Mouse (Mus musculus) hematopoietic stem cell, adult 5-6 weeks (primary cell): ENCODE data around the gene Pcmtd2. TPM values are rescaled to one million over a fixed set of nuclear protein-coding genes. Genes with fewer than 3 reads are reported as not detected.
A peak's percentile ranks its signal among the peaks of the same experiment; 100 is the strongest.
"Not testable (repeated sequence)": the region's sequence is repeated elsewhere in the genome, so short reads cannot be mapped to it uniquely, and the experiment has no call there.

Source experiments
- ATAC-seq, 2 experiments: fragments of 125-278 bp in 1 of 2; replicated peaks in 1 of 2; 2 replicates each; pipeline ENCODE4 v1.8.0; 2016 to 2017; ENCODE audit warnings: inconsistent platforms in 2 of 2, mild to moderate bottlenecking in 2 of 2, moderate number of reproducible peaks in 2 of 2, low read depth in 1 of 2, moderate TSS enrichment in 1 of 2; ENCODE audit not compliant: low FRiP score in 2 of 2, poor library complexity in 2 of 2, severe bottlenecking in 2 of 2, insufficient read depth in 1 of 2, low TSS enrichment in 1 of 2
- total RNA-seq: library from RNA; stranded (forward); fragments of 172-1452, 232-1000 nt; gene quantifications from 2 replicates; pipeline ENCODE4 v1.2.3, GENCODE M21; 2017

Gene Pcmtd2
- total RNA-seq = 59.8 and 60.1 TPM in 2 replicates

DNA sequence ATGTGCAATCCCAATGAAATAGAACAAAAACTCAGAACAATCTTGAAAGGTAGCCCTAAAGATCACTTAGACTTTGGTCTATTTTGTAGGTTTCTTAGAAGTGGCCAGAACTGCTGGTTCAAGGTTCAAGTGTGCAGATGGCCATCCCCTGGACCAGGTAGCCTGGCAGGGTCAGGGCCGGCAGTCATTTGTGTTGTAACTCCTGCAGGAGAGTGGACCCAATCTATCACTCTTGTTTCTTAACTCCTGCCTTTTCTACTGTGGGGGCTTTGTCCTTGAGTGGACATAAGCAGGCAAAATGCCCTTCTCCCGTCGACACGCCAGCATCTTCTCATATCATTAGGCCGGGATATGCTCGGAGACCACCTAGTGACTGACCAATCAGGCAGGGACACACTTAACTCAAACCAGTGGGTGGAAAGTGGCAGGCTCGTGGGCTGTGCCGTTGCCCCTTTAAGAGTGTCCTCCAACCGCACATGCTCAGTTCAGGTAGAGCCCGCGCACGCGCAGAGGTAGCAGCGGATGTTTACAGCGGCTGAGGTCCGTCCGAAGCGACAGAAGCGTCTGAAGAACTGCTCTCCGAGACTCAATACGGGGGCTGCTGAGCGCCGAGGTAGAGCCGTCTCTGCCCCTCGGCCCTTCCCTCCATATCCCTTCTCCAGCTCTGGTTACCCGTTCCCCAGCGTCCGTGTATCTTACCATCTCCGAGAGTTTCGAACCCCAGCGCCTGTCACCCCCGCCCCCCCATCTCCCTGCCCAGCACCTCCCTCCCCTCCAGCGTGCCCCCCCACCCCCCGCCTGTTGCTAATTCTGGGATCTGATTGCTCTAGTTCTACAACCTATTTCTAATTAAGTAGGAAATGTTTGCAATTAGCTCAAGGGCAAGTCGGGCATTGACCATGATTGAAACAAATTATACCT is at the start of gene Pcmtd2:
Pcmtd2 (plus strand) TSS at position 483 of the 921 bp plus-strand sequence.
- peak; percentile 97 to 99 for ATAC-seq

DNA sequence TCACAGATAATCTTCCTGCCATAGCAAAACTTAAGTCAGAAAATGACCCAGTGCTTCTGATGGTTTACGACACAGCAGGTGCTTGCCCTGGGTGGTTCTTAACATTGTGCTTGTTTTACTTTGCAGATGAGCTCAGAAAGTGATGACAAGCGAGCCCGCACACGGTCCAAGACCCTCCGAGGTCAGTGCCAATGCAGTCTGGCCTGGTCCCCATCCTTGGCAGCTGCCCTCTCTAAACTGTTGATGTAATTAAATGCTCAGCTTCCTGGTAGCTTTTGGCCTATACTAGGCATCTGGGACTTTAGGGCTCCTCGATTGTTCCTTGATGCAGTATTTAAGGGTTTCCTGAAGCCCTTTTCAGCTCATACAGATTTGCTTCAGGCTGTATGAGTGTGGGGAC is 48.3 kb upstream of the Pcmtd2 start:
- ATAC-seq = no peak

DNA sequence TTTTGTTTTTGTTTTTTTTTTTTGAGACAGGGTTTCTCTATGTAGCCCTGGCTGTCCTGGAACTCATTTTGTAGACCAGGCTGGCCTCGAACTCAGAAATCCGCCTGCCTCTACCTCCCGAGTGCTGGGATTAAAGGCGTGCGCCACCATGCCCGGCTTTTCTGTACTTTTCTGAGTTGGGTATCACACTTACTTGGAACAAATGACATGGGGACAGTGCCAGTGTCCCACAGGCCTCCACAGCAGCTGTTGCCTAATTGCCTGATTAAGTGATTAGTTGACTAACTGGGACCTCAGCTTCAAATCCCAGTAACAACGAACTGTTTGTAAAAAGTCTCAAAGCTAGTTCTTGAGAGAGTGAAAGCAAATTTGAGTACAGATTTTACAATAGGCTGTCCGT is 44.5 kb upstream of the Pcmtd2 start:
- not testable (repeated sequence) for ATAC-seq

DNA sequence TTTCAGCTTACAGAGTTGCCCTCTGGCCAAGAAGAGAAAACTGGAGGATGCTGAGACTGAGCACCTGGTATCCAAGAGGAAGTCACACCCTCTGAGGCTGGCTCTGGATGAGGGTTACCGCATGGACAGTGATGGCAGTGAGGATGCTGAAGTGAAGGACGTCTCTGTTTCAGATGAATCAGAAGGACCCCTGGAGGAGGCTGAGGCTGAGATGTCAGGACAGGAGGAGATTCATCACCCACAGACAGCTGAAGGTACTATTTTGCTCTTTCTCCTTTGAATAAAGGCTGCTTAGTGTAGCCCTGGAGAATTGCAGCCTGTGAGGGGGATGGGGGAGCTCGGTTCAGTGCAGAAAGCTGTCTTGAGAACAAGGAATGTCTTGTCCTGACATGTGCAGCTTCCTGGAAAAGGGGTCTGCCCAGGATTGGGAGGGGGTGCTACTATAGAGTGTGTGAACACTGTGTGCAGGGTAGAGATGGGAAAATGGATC is 42.0 kb upstream of the Pcmtd2 start:
- no peak for ATAC-seq

DNA sequence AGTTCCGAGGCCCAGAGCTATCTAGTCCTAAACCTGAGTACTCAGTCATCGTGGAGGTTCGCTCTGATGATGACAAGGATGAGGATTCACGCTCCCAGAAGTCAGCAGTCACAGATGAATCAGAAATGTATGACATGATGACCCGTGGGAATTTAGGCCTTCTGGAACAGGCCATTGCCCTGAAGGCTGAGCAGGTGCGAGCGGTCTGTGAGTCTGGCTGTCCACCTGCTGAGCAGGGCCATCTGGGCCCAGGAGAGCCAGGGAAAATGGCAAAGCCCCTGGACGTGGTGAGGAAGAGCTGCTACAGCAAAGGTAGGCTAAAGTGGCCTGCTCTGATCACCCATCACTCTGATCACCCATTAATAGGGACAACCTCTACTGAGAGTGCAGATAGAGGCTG is 40.0 kb upstream of the Pcmtd2 start:
- ATAC-seq = no peak

DNA sequence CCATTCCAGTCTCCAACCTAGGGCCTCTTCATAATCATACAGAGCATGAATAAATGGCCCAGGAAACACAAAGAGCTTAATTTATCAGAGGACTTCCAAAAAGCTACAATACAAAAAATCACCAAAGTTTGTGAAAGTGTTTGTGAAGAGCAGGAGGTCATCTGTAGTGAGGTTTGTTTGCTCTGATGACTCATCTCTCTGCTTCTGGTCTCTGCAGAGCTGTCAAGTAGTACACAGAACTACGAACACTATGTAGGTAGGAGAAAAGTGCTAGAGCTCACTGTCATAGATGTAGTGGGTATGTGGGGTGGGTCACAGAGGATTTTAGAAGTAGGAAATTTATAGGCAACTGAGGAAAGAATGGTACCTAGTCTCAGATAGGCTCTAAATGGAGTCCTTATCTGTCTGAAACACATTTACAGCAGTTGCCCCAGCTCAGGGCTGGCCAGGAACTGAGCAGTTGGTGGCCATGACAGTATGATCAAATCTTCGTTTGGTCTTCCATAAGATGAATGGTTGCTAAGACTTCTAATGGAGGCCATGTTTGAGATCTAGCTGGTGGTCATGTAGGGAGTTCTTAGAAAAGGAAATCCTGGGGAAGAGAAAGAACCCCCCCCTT is 8.5 kb upstream of the Pcmtd2 start:
- no peak for ATAC-seq

DNA sequence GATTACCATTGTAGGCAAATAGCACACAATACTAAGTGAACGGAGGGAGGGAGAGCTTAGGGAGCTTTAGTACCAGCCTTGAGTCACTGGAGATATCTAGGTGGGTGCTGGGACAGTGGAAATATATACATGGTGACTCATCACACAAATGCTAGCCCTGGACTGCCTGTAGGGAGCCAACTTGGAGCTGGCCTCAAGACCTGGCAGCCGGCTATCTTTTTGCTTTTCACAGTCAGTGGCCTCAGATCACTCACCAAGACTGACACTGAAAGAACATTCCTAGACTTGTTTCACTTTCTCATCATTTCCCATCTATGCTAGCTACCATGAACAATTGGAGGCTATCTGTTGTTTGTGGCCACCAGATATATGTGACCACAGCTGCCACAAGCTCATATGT is 4.9 kb upstream of the Pcmtd2 start:
- no peak for ATAC-seq

DNA sequence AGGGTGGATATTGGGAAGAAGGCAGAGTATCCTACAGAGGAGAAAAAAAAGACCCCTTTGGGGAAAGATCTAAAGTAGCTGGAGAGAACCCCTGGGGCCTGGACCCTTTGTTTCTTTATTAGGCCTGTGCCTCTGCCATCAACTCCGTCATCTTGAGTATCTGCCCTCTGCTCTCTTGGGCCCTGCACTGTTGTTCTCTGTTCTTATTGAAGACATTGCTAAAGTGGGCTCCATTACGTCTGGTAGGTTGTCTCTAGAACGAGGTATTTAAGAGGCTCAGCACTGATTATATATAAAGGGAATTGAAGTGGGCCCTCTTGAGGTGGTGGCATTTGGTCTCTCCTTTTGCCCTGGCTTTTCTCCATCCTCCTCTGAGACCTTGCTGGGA is 633 bp downstream of the Pcmtd2 start:
- no peak for ATAC-seq

DNA sequence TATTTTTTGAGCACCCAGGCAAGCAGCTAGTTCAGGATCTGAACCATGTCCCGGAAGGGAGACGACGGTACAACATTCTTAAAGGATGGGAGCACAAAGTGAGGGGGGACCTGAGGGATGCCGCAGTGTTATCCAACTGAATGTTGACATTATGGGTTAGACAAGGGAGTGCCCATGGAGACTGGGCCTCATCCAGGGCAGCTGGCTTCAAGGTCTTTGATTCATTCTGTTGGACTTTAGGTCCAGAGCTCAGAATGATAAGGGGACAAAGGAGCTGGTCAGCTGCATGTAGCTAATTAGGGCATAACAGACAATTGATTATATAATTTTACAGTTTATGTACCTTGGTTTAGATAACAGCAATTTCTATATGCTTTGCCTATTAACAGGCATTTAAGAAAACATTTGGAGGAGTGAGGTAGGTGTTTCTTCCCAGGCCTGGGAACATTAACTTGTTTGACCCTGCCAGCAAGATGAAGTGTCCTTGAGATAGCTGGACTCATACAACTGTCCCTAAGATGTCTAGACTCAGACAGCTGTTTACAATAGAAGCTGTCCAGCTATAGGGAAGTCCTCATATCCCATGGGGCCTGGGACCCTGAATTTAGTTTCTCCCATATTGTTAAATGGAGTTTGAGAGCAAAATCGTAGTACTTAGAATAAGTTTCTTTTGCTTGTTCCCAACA is 8.2 kb downstream of the Pcmtd2 start:
- ATAC-seq = no peak

DNA sequence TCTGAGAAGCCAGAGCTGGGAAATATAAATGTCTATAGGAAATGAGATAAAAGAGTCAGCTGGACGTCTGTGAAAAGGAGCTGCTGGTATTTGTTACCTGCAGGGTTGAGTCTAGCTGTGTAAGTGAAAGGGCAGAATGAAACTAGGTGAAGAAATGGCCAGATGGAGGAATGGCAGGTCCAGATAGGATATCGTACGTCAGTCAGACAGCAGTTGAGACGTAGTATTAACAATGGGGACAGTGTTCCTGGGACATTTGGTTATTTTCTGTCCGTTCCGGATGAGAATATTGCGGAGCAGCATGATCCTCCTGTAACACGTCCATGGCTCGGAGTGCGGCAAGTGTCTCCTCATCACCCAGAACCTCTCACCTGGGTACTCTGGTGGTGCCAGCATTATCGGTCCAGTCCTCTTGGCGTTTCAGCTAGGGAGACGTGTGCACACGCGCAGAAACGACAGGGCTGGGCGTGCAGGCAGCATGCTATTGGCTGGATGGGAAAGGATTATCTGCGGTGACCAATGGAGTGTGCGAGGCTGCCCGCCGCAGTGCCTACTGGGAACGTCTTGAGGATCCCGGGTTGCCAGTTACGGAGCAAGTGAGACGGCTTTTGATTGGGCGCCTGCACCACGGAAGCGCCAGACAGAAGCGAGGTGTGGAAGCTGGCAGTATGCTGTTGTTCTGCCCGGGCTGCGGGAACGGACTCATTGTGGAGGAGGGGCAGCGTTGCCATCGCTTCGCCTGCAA is 26.3 kb downstream of the Pcmtd2 start, which contains the start of gene Polr3k:
Polr3k (plus strand) TSS at position 547 of the 745 bp plus-strand sequence.
- ATAC-seq = peak; percentile 99 to 100

DNA sequence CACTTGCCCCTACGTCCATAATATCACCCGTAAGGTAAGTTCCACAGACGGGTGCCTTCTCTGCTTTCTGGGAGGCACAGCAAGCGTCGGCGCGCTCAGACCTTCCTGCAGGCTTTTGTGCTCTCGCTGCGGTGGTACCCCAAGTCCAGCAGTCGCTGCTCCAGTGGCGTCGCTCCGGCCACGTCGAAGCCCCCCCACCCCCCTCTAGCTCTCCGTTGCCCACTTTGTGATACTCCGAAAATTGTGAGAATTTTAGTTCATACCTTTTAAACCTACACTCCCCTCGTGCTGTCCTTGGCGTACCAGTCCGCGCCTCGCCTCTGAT is 26.8 kb downstream of the Pcmtd2 start:
- ATAC-seq = no peak

DNA sequence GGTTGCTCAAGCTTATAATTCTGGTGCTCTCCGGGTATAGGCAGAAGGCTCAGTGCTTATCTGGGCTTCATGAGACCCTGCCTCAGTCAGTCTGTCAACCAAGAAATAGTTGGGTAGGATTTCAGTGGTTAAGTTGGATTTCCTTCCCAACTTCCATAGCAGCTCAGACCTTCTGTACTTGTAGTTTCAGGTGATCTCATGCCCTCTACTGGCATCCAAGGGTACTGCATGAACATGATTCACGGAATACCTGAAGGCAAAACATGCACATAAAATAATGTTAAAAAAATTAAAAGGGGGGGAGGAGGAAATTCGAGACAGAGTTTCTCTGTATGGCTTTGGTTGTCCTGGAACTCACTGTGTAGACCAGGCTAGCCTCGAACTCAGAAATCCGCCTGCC is 29.3 kb downstream of the Pcmtd2 start:
- no peak; a peak in 1 of 4 replicates for ATAC-seq

DNA sequence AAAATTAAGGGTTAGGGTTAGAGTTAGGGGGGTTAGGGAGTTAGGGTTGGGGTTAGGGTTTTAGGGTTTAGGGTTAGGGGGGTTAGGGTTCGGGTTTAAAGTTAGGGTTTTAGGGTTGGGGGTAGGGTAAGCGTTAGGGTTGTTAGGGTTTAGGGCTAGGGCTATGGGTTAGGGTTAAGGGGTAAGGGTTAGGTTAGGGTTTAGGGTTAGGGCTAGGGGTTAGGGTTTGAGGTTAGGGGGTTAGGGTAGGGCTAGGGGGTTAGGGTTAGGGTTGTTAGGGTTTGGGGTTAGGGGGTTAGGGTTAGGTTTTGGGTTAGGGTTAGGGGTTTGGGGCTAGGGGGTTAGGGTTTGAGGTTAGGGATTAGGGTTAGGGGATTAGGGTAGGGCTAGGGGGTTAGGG is 33.4 kb downstream of the Pcmtd2 start:
- ATAC-seq = no peak

DNA sequence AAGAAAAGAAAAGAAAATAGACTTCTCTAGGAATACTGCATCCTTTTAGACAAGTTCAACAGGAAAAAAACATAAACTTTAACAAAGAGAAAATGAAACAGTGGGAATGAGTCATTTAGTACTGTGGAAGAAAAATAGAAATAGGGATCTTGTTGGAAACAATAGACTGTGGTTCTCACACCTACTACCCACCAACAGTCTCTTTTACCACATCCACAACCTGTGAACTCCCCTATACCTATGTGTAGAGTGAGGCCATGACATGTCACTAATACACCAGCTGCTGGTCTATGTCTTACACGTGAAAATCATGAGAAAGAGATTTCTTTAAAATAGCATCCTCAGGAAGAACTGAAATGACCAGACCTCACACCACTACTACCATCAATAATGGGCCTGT is 41.2 kb downstream of the Pcmtd2 start:
- no peak for ATAC-seq

DNA sequence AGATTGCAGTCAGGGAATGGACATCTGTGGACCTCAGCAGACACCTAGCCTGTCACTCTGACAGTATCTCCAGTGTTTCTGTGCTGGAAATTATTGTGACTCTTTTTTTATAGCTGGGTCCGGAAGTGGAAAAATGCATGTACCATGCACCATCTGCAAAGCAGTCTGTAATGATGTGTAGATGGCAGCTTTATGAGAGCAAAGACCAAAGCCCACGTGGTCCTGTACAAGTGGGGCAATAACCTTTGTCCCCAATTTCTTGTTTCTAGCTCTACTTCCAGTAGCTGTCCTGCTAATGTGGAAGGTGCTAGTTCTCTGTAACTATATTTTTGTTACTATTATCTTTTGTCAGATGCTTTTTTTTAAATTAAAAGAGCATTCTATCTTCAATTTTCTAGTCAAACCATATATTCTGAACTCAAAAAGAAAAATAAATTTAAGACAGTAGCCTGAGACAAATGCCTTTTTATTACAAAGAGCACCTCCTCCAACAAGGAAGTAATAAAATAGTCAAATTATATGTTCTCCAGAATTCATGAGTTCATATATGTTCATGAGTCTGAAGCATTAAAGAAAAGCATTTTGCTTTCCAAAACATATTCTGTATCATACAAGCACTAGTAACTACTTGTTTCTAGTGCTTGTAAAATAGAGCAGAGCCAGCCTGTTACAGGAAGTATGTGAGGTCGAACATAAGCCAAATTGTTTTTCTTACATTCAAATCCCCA is 45.5 kb downstream of the Pcmtd2 start:
- no peak for ATAC-seq
